Mouse (Mus musculus) thymus, postnatal 4 days (tissue): ENCODE results near the gene Actr1a.

Source experiments
- DNase-seq: peaks from one replicate; pipeline ENCODE4 v3.0.0; 2021

Gene Actr1a

DNA sequence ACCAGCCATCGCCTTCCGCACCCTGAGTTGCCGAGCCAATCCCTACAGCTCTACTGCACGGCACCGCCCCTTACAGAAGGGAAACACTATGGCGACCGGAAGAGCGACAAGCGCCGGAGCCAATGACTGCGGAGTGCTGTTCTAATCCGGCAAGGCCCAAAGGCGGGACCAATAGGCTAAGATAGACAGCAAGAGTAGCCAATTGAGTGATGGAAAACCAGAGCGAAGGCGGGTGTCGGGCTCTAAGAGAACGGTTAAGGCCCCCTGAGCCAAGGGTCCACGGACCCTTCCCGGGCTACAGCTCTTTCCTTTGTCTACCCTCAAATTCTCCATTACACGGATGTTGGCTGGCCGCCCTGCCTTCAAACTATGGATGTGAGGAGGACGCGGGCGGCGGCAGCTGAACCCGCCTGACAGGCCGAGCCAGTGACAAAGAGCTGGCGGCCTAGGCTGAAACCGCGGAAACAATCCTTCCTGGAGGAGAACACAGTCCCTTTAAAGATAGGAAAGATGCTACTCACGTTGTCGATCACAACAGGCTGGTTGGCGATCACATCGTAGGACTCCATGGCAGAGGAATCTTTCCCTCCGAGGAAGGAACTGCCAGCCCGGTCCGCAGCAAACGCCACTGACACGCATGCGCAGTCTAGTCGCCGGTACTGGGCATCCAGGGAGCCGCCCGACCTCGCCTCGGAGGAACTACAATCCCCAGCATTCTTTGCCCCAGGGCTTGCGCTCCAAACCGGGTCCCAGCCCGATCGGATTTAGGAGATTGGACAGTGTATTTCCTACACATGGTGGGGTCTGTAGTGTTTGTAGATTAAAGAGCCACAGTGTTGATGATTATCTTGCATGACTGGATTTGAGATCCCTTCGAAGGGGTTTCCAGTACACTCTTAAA is at the start of gene Actr1a:
Actr1a (minus strand) TSS at position 640 of the 901 bp plus-strand sequence.
- DNase-seq: peak; percentile 97

- DNase-seq: peak; percentile 79
Measured at GRCm38 (mm10) chr19:46444209-46444608, 48.7 kb upstream of the Actr1a start.

GRCm38 (mm10) chr19:46443509-46443908 is 48.0 kb upstream of the Actr1a start:
- no peak for DNase-seq

GRCm38 (mm10) chr19:46435492-46435891 is 39.9 kb upstream of the Actr1a start:
- peak; percentile 55 for DNase-seq

- no peak for DNase-seq
Measured at GRCm38 (mm10) chr19:46434591-46434990, 39.0 kb upstream of the Actr1a start.

DNA sequence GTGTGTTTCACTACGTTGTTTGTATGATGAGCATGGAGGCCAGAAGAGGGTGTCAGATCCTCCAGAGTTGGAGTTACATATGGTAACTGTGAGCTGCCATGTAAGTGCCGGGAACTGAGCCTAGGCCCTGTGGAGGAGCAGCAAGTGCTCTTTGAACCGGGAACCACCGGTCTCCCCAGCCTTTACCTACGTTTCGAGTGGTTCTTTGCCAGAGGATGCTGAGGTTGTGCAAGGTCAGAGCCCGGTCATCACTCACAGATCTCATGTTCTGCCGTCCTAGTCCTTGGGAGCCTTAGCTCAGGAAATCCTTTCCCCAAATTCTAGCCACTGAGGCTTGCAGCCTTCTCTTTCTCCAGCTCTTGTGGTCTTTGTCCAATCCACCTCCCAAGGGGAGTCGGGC is 38.6 kb upstream of the Actr1a start:
- no peak for DNase-seq

DNA sequence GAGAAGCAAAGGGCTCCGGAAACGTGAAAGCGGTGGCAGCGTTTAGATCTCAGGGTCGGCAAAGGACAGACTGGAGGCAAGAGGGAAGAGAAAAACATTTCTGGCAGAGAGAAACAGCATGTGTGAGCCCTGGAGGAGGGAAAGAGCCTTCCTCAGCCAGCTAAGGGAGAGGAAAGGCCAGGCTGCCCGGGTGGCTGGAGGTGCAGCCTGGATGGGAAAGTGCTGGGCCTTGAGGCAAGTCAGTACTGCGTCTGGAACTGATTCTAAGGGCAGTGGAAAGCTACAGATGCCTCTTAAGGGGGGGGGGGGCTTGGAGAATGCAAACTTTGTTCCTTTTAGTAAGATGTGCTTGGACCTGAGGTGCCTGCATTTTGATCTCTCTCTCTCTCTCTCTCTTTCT is 38.2 kb upstream of the Actr1a start:
- no peak for DNase-seq

GRCm38 (mm10) chr19:46429250-46429649 is 33.7 kb upstream of the Actr1a start:
- no peak for DNase-seq

GRCm38 (mm10) chr19:46426488-46426887 is 30.9 kb upstream of the Actr1a start:
- DNase-seq: no peak

DNA sequence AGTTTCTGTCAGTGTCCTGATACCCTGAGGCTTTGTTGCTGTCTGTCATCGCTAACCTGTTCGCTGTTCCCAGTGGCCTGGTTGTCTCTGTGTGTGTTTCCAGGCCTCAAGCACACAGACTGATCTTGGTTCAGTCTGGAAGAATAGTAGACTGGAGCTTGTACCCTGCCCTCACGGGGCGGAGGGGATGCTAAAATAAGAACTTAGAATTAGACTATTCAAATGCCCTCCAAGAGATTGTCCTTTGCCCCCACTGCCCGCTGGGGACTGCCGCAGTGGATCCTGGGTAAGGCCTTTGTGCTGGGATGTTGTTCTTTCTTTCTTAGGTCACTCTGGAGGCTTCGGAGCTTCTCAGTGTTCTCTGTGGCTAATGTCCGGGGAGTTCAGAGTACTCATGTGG is 29.7 kb upstream of the Actr1a start:
- DNase-seq: no peak

DNA sequence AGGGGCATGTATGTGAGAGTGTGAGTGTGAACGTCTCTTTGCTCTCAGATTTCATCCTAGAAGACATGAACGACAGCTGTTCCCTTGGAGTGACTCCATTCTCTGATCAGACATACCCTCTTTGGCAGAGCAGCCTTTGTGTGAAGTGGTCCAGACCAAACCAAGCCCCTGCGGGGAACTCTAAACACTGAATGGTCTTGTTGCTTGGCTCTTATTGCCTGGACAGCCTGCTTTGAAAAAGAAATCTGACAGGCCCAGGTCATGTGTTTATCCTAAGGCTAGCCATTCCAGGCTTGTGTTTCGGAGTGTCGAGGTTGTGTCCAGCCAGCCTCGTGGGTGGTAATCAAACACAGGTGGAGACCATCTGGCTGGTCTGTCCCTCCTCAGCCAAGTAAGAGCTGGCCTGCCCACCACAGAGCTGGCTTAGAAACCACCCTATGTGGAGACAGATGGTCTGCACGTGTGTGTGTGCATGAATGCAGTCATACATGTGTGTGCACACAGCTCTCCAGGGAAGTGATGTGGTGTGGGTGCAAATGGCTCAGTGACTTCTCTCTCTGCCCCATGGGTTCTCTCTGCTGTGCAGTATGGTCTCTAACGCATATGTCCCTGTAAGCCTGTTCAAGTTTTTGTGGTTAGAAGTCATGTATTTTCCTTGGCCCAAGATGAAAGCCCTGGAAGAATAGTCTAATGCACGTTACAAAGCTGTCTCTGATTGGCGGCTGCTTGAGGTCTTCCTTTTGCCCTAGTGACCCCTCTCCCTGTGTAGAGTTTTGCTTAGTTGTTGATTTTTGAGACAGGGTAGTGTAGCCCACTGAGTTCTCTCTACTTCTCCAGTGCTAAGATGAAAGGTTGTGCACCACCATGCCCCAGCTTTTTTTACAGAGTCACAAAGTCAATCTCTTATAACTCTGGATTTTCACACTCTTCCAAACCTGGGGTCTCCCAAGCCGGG is 27.1 kb upstream of the Actr1a start:
- no peak for DNase-seq

GRCm38 (mm10) chr19:46420410-46420809 is 24.9 kb upstream of the Actr1a start:
- DNase-seq: no peak

- DNase-seq: no peak
Measured at GRCm38 (mm10) chr19:46418051-46418450, 22.5 kb upstream of the Actr1a start.

DNA sequence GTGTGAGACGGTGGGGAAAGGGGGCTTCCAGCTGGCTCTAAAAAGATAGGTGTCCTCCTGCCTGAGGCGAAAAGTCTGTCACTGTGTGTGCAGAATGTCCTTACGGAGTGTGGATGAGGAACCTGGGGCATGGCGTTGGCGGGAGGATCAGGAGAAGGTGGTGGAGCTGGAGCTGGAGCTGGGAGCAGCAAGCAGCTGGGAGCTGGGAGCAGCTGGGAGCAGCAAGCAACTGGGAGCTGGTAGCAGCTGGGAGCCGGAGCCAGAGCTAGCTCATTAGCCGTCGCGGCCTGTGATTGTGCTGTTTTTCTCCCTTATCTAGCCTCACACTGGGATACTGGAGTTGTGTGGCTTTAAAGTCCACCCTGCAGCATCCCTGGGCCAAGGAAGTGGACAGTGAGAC is 20.7 kb upstream of the Actr1a start:
- DNase-seq: no peak

DNA sequence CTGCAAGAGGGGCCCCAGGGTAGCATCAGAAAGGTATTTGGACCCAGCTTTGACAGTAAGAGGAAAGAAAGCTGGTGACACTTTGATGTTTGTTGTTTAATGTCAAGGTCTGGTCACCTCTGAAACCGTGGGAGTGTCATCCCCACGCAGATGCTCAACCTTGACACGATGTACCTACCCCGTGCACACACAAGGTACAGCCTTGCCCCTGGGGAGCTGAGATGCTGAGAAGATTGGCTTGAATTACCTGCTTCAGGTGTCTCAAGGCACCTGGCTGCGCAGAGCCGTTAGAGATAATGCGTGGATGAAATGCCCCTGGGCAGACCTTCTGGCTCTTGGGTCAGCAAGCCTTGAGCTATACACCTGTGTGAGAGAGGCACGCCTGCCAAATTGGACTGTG is 18.9 kb upstream of the Actr1a start:
- no peak for DNase-seq

DNA sequence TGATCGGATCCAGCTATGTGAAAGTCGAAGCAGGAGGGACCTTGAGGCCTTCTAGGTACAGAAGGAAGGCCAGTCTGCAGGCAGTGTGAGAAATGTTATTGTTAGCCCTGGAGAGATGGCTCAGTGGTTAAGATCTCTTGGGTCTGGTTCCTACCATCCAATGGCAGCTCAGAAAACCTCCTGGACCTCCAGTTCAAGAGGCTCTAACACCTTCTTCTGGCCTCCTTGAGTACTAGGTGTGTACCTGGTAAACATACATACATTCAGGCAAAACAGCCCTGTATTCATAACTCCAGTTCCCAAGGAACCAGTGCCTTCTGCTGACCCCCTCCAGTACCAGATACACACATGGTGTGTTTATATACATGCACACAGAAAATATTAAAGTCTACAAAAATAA is 18.4 kb upstream of the Actr1a start:
- DNase-seq: no peak

- DNase-seq: no peak
Measured at GRCm38 (mm10) chr19:46412056-46412805, 16.7 kb upstream of the Actr1a start.

DNA sequence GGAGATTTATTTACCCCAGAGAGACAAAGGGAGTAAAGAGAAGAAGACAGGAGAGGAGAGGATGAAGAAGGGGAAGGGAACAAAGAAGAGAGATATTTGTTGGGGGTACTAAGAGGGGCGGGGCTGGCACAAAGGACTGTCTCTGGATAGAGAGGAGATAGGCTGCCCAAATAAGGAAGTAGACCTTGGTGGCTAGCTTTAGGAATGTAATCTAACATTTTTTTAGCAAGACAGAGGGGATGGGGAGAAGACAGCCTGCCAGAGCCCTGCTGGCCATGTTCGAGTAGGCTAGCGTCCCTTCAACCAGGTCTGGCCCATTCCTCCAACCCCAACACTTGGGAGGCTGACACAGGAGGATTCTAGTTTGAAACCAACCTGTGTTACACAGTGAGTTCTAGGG is 14.0 kb upstream of the Actr1a start:
- no peak for DNase-seq

- no peak for DNase-seq
Measured at GRCm38 (mm10) chr19:46406592-46407386, 11.2 kb upstream of the Actr1a start.

DNA sequence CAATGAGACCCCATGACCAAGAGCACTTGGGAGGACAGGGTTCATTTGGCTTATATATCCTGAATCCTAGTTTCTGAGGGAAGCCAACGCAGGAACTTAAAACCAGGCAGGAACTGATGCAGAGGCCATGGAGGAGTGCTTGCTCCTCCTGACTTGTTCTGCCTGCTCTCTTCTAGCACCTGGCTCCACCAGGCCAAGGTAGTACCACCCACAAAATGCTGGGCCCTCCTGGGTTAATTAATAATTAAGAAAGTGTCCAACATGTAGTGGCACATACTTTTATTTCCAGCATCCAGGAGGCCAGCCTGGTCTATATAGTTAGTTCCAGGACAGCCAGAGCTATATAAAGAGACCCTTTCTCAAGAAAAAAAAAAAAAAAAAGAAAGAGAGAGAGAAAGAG is 8.5 kb upstream of the Actr1a start:
- no peak for DNase-seq

DNA sequence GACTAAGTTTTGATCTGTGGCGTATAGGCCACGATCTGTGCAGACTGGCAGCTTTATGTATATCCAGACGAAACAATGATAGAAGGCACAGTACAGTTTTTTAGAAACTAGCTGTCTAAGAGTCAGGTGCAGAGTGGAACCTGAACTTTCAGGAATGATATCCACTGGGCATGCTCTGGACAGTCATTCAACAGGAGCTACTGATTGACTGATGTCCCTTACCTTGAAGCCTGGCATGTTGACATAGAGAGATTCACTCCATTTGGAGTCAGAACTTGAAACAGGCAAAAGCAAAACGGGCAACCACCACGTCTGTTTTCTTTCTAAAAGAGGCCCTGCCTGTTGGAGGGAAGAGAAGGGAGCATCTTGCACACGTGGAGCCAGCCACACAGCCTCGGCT is 5.0 kb upstream of the Actr1a start:
- DNase-seq: no peak

- no peak for DNase-seq
Measured at GRCm38 (mm10) chr19:46399886-46400285, 4.3 kb upstream of the Actr1a start.
